Mouse (Mus musculus) kidney, adult 2 months (tissue): ENCODE data around the gene Lrmda.

Experiments
- CTCF ChIP-seq: fragments of 200-500 bp; conservative IDR thresholded peaks from 2 replicates; pipeline ENCODE4 v1.5.1; 2011; ENCODE audit warnings: low read depth, mild to moderate bottlenecking, control low read depth, low read length, moderate library complexity, mixed read lengths; ENCODE audit not compliant: insufficient read depth, insufficient read length
- POLR2A ChIP-seq: fragments of 200-500 bp; IDR thresholded peaks from one replicate; pipeline ENCODE4 v1.6.1; 2011; ENCODE audit warnings: low read depth, low read length, control low read depth

DNA sequence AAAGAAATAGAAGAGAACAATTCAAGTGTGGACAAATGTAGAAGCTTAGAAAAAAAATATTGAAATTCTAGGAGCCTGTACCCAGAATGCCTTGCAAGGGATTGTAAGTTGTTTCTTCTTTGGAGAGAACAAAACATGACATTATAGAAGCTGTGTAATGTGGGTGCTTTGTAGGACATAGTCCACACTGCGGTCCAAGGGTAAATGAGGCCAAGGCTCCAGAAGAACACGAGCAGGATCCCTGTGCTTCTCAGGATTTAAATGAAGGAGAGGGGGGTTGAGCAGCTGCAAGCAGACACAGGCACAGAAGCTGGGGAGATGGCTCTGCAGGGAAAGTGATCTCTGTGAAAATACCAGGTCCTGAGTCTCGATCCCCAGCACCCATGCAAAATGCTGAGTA lies 643.0 kb downstream of the Lrmda start:
- no peak for TF ChIP-seq CTCF
- no peak for TF ChIP-seq POLR2A
